Mouse (Mus musculus) heart, adult 18-20 months (tissue): ENCODE data around the gene Vsx1. TPM values are rescaled to one million over a fixed set of nuclear protein-coding genes. Genes with fewer than 3 reads are reported as not detected.

ENCODE experiments used
- DNase-seq, 2 experiments: peaks; one replicate each; pipeline ENCODE4 v3.0.0; 2021 to 2022; ENCODE audit warnings: mixed read lengths in 1 of 2
- total RNA-seq, 2 experiments: library from RNA; stranded (reverse); gene quantifications; 2 replicates each; pipeline ENCODE4 v1.2.3; 2021

The Vsx1 gene
- total RNA-seq, 2 experiments from 2014 or later, result 0.10 TPM; not detected in 1

- DNase-seq, result peak; percentile 85 to 88
Measured at GRCm38 (mm10) chr2:150667820-150668766, 21.1 kb downstream of the Vsx1 start, which contains the start of gene Acss1. Gene Acss1 (minus strand): TSS chr2:150668500.

- DNase-seq, result peak; percentile 41 to 70
Measured at GRCm38 (mm10) chr2:150667065-150667819, 21.9 kb downstream of the Vsx1 start.

- no peak for DNase-seq
Measured at GRCm38 (mm10) chr2:150666723-150667064, 22.5 kb downstream of the Vsx1 start.

GRCm38 (mm10) chr2:150665534-150666451, 23.4 kb downstream of the Vsx1 start:
- DNase-seq, result peak in 1 of 2 experiments; percentile 55

GRCm38 (mm10) chr2:150665006-150665405, 24.2 kb downstream of the Vsx1 start:
- peak in 1 of 2 experiments; percentile 17 for DNase-seq

GRCm38 (mm10) chr2:150664152-150664920, 24.8 kb downstream of the Vsx1 start:
- DNase-seq, result peak in 1 of 2 experiments; percentile 13

GRCm38 (mm10) chr2:150663255-150663654, 25.9 kb downstream of the Vsx1 start:
- DNase-seq, result peak; percentile 64 to 79

- peak in 1 of 2 experiments; percentile 18 for DNase-seq
Measured at GRCm38 (mm10) chr2:150662007-150662406, 27.2 kb downstream of the Vsx1 start.

GRCm38 (mm10) chr2:150660668-150661451, 28.3 kb downstream of the Vsx1 start:
- peak; percentile 18 to 30 for DNase-seq

- no peak for DNase-seq
Measured at GRCm38 (mm10) chr2:150660049-150660448, 29.1 kb downstream of the Vsx1 start.

GRCm38 (mm10) chr2:150656975-150657768, 32.0 kb downstream of the Vsx1 start:
- no peak for DNase-seq

GRCm38 (mm10) chr2:150656112-150656511, 33.0 kb downstream of the Vsx1 start:
- no peak for DNase-seq

- peak; percentile 55 to 60 for DNase-seq
Measured at GRCm38 (mm10) chr2:150655290-150655689, 33.9 kb downstream of the Vsx1 start.

- peak; percentile 16 to 54 for DNase-seq
Measured at GRCm38 (mm10) chr2:150654814-150655213, 34.3 kb downstream of the Vsx1 start.

GRCm38 (mm10) chr2:150651366-150651765, 37.8 kb downstream of the Vsx1 start:
- DNase-seq, result no peak

- peak in 1 of 2 experiments; percentile 35 for DNase-seq
Measured at GRCm38 (mm10) chr2:150650511-150651074, 38.6 kb downstream of the Vsx1 start.

GRCm38 (mm10) chr2:150648300-150648895, 40.8 kb downstream of the Vsx1 start:
- peak; percentile 53 to 57 for DNase-seq

- peak in 1 of 2 experiments; percentile 30 for DNase-seq
Measured at GRCm38 (mm10) chr2:150647681-150648299, 41.4 kb downstream of the Vsx1 start.
